Mouse (Mus musculus) midbrain, embryonic 10.5 days (tissue): Measurements from ENCODE around the gene Rnf149. TPM values are rescaled to one million over a fixed set of nuclear protein-coding genes. Genes with fewer than 3 reads are reported as not detected.

Source experiments
- DNase-seq: peaks from one replicate; pipeline ENCODE4 v3.0.0-alpha.2; 2017; ENCODE audit warnings: low spot score
- H3K27ac ChIP-seq: fragments of 300-500 bp; sonication (generic); replicated peaks from 2 replicates; pipeline ENCODE4 v1.5.1; 2016; ENCODE audit warnings: mild to moderate bottlenecking
- H3K27me3 ChIP-seq: fragments of 300-500 bp; sonication (generic); 2 replicates; pipeline ENCODE4 v1.6.1; 2016; ENCODE audit warnings: low read depth, mild to moderate bottlenecking; ENCODE audit not compliant: poor library complexity, severe bottlenecking
- H3K36me3 ChIP-seq: fragments of 300-500 bp; sonication (generic); 2 replicates; pipeline ENCODE4 v1.6.1; 2016; ENCODE audit warnings: mild to moderate bottlenecking, moderate library complexity
- H3K4me1 ChIP-seq: fragments of 300-500 bp; sonication (generic); 2 replicates; pipeline ENCODE4 v1.6.1; 2016
- H3K4me3 ChIP-seq: fragments of 300-500 bp; sonication (generic); 2 replicates; pipeline ENCODE4 v1.5.1; 2016; ENCODE audit warnings: mild to moderate bottlenecking, moderate library complexity
- H3K9me3 ChIP-seq: fragments of 300-500 bp; sonication (generic); replicated peaks from 2 replicates; pipeline ENCODE4 v1.6.1; 2016; ENCODE audit warnings: mild to moderate bottlenecking
- WGBS: fragments of 180-500 bp; shearing (Covaris S2); methylation state at CpG from one replicate; pipeline ENCODE4 v1.1.7; 2016; 5-methylcytosine and 5-hydroxymethylcytosine counted together
- polyA plus RNA-seq: library from polyadenylated mRNA; unstranded; fragments of >200 nt; fragmentation: Nextera tagmentation; extraction: Ambion mirVana; gene quantifications from 2 replicates; pipeline ENCODE4 v1.2.1, GENCODE M21; 2016

Rnf149 gene
- polyA plus RNA-seq, 1 experiment from 2014 or later: 21.6 TPM

GRCm38 (mm10) chr1:39568079-39568478 lies 9.1 kb downstream of the Rnf149 start:
- H3K36me3 ChIP-seq: peaks cover 28% of the 10 kb centered on the region
- no peak overlapping the region for H3K4me3 ChIP-seq
- H3K27ac ChIP-seq: no peak overlapping the region
- H3K27me3 ChIP-seq: no peaks in the 10 kb centered on the region
- peaks cover 3% of the 10 kb centered on the region; the same call in 1 of the 2 replicates for H3K4me1 ChIP-seq
- DNase-seq: no peak
- H3K9me3 ChIP-seq: no peaks in the 10 kb centered on the region

- Histone ChIP-seq H3K27ac (no peak overlapping the region), H3K4me1 (no peaks in the 10 kb centered on the region), H3K36me3 (peaks cover 52% of the 10 kb centered on the region), H3K4me3 (no peak overlapping the region), H3K9me3 (no peaks in the 10 kb centered on the region), H3K27me3 (no peaks in the 10 kb centered on the region)
- 77% methylated on average over 3 of the region's 3 CpGs for WGBS
- DNase-seq: no peak
Observed at GRCm38 (mm10) chr1:39564603-39565002, 12.6 kb downstream of the Rnf149 start.

GRCm38 (mm10) chr1:39563161-39563560 lies 14.0 kb downstream of the Rnf149 start:
- 91% methylated on average over 7 of the region's 7 CpGs for WGBS
- no peaks in the 10 kb centered on the region for H3K4me1 ChIP-seq
- no peaks in the 10 kb centered on the region for H3K9me3 ChIP-seq
- peaks cover 63% of the 10 kb centered on the region for H3K36me3 ChIP-seq
- H3K27me3 ChIP-seq: no peaks in the 10 kb centered on the region
- no peak for DNase-seq
- H3K4me3 ChIP-seq: no peak overlapping the region
- H3K27ac ChIP-seq: no peak overlapping the region

- Histone ChIP-seq H3K4me3 (no peak overlapping the region), H3K36me3 (peaks cover 76% of the 10 kb centered on the region), H3K9me3 (no peaks in the 10 kb centered on the region), H3K27me3 (no peaks in the 10 kb centered on the region), H3K27ac (no peak overlapping the region), H3K4me1 (no peaks in the 10 kb centered on the region)
- WGBS: 76% methylated on average over 1 of the region's 1 CpGs
- DNase-seq: no peak
Observed at GRCm38 (mm10) chr1:39561920-39562319, 15.3 kb downstream of the Rnf149 start.

- no peak for DNase-seq
- no peak overlapping the region for H3K4me3 ChIP-seq
- H3K36me3 ChIP-seq: peaks cover 95% of the 10 kb centered on the region
- no peak overlapping the region for H3K27ac ChIP-seq
- no peaks in the 10 kb centered on the region for H3K9me3 ChIP-seq
- no peaks in the 10 kb centered on the region for H3K4me1 ChIP-seq
- no peaks in the 10 kb centered on the region for H3K27me3 ChIP-seq
- WGBS: 99% methylated on average over 2 of the region's 2 CpGs
Observed at GRCm38 (mm10) chr1:39559009-39559408, 18.2 kb downstream of the Rnf149 start.

GRCm38 (mm10) chr1:39555556-39556415 lies 21.4 kb downstream of the Rnf149 start:
- no peak for DNase-seq
- WGBS: 77% methylated on average over 9 of the region's 9 CpGs
- Histone ChIP-seq H3K27me3 (no peaks in the 10 kb centered on the region), H3K9me3 (no peaks in the 10 kb centered on the region), H3K36me3 (peaks cover 90% of the 10 kb centered on the region), H3K4me3 (no peak overlapping the region), H3K4me1 (no peaks in the 10 kb centered on the region), H3K27ac (no peak overlapping the region)

- WGBS: 97% methylated on average over 2 of the region's 2 CpGs
- Histone ChIP-seq H3K9me3 (no peaks in the 10 kb centered on the region), H3K27ac (no peak overlapping the region), H3K27me3 (no peaks in the 10 kb centered on the region), H3K4me1 (no peaks in the 10 kb centered on the region), H3K36me3 (peaks cover 88% of the 10 kb centered on the region), H3K4me3 (no peak overlapping the region)
- DNase-seq: no peak
Observed at GRCm38 (mm10) chr1:39549831-39550230, 27.4 kb downstream of the Rnf149 start.

GRCm38 (mm10) chr1:39547238-39547637 lies 30.0 kb downstream of the Rnf149 start:
- WGBS: 77% methylated on average over 2 of the region's 2 CpGs
- no peak overlapping the region for H3K4me3 ChIP-seq
- no peaks in the 10 kb centered on the region for H3K4me1 ChIP-seq
- H3K27ac ChIP-seq: no peak overlapping the region
- H3K27me3 ChIP-seq: no peaks in the 10 kb centered on the region
- H3K36me3 ChIP-seq: peaks cover 89% of the 10 kb centered on the region
- H3K9me3 ChIP-seq: no peaks in the 10 kb centered on the region
- no peak for DNase-seq

- Histone ChIP-seq H3K4me1 (no peaks in the 10 kb centered on the region), H3K36me3 (peaks cover 91% of the 10 kb centered on the region), H3K27me3 (no peaks in the 10 kb centered on the region), H3K4me3 (no peak overlapping the region), H3K27ac (no peak overlapping the region), H3K9me3 (no peaks in the 10 kb centered on the region)
- no peak for DNase-seq
- WGBS: 92% methylated on average over 6 of the region's 6 CpGs
Observed at GRCm38 (mm10) chr1:39546160-39546866, 30.9 kb downstream of the Rnf149 start.

GRCm38 (mm10) chr1:39545589-39545988 lies 31.6 kb downstream of the Rnf149 start:
- Histone ChIP-seq H3K27me3 (no peaks in the 10 kb centered on the region), H3K4me1 (no peaks in the 10 kb centered on the region), H3K36me3 (peaks cover 95% of the 10 kb centered on the region), H3K9me3 (peaks cover 4% of the 10 kb centered on the region; the same call in 1 of the 2 replicates), H3K27ac (no peak overlapping the region), H3K4me3 (no peak overlapping the region)
- no peak for DNase-seq
- WGBS: 94% methylated on average over 7 of the region's 7 CpGs

GRCm38 (mm10) chr1:39540592-39540991 lies 36.6 kb downstream of the Rnf149 start:
- peaks cover 80% of the 10 kb centered on the region for H3K36me3 ChIP-seq
- peaks cover 17% of the 10 kb centered on the region for H3K4me1 ChIP-seq
- H3K9me3 ChIP-seq: peaks cover 13% of the 10 kb centered on the region
- H3K4me3 ChIP-seq: no peak overlapping the region
- no peak for DNase-seq
- H3K27ac ChIP-seq: no peak overlapping the region
- H3K27me3 ChIP-seq: no peaks in the 10 kb centered on the region

GRCm38 (mm10) chr1:39537631-39538380 lies 39.4 kb downstream of the Rnf149 start:
- peaks cover 30% of the 10 kb centered on the region for H3K4me1 ChIP-seq
- H3K36me3 ChIP-seq: peaks cover 52% of the 10 kb centered on the region
- 91% methylated on average over 10 of the region's 10 CpGs for WGBS
- no peak for DNase-seq
- H3K9me3 ChIP-seq: peaks cover 13% of the 10 kb centered on the region
- H3K27me3 ChIP-seq: no peaks in the 10 kb centered on the region
- H3K27ac ChIP-seq: no peak overlapping the region
- H3K4me3 ChIP-seq: no peak overlapping the region
